Mouse (Mus musculus): ENCODE measurements around the gene Ube2v1. TPM values are rescaled to one million over a fixed set of nuclear protein-coding genes. Genes with fewer than 3 reads are reported as not detected.
A peak's percentile ranks its signal among the peaks of the same experiment; 100 is the strongest.

Ube2v1 gene
- total and polyA plus RNA-seq, 3 experiments: 164 to 343 TPM; not detected in 1

GRCm38 (mm10) chr2:167642164-167642563 is 10.3 kb upstream of the Ube2v1 start:
- Histone ChIP-seq H3K79me2 (ENCODE audit: control insufficient read depth, insufficient read depth, low read length, poor library complexity) (no peaks in the 10 kb centered on the region), H3K27me3 (ENCODE audit: control insufficient read depth in 1 of 2, insufficient read depth in 2 of 2, low read length in 2 of 2) (no peaks in the 10 kb centered on the region), H3K4me1 (ENCODE audit: control insufficient read depth in 1 of 2, insufficient read depth in 2 of 2, low read length in 2 of 2) (no peaks in the 10 kb centered on the region), H3K9me3 (replicated peaks; ENCODE audit: insufficient read depth, low read length) (no peaks in the 10 kb centered on the region), H3K4me3 (ENCODE audit: control insufficient read depth in 1 of 2, insufficient read depth in 1 of 2, low read depth in 2 of 2, low read length in 2 of 2) (no peak overlapping the region), H3K27ac (ENCODE audit: control insufficient read depth, low read depth, low read length) (no peak overlapping the region), H3K36me3 (ENCODE audit: control insufficient read depth in 1 of 2, insufficient read depth in 2 of 2, low read length in 2 of 2) (no peaks in the 10 kb centered on the region), H3K9ac (ENCODE audit: control insufficient read depth, low read depth, low read length, poor library complexity, severe bottlenecking) (no peak overlapping the region)
- TF ChIP-seq ZKSCAN1 (IDR thresholded peaks at IDR 0.05; ENCODE audit: low read depth, low read length) (no peak), MYC (IDR thresholded peaks at IDR 0.05; ENCODE audit: low read depth, low read length) (no peak), POLR2AphosphoS5 (IDR thresholded peaks at IDR 0.05; ENCODE audit: borderline replicate concordance, low read depth, low read length) (no peak), NELFE (IDR thresholded peaks at IDR 0.05; ENCODE audit: low read depth, low read length) (no peak), MXI1 (IDR thresholded peaks at IDR 0.05; ENCODE audit: low read depth, low read length) (no peak), ZMIZ1 (IDR thresholded peaks at IDR 0.05; ENCODE audit: low read depth, low read length) (no peak), MAX (IDR thresholded peaks at IDR 0.05; ENCODE audit: low read length) (no peak), USF1 (IDR thresholded peaks at IDR 0.05; ENCODE audit: low read depth, low read length) (no peak), ETS1 (IDR thresholded peaks at IDR 0.05; ENCODE audit: low read depth, low read length) (no peak), BHLHE40 (IDR thresholded peaks at IDR 0.05; ENCODE audit: borderline replicate concordance, low read depth, low read length) (no peak), MAZ (IDR thresholded peaks at IDR 0.05; ENCODE audit: low read depth, low read length) (no peak), TAL1 (IDR thresholded peaks at IDR 0.05; ENCODE audit: low read length) (no peak)
- no peak for DNase-seq (ENCODE audit: low read depth, low spot score)

DNA sequence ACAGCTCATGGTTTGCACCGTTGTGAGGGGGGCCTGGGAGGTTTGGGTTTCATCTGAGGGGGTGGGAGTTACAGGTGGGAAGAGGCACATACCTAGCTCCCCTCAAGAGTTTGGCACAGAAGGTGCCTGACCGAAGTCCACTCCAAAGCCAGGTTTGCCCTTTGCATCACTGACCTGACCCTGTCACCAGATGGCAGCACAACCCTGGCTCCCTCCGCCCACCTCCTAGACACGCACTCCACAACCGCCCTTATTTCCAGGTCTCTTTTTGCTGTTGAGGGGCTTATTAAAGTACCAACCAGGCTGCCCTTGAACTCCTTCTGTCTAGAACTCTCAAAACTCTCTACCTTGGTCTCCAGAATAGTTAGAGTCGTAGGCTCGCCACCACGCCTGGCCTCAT is 9.4 kb upstream of the Ube2v1 start:
- DNase-seq (ENCODE audit: low read depth, low spot score): no peak
- no peaks in the 10 kb centered on the region for H3K36me3 ChIP-seq (ENCODE audit: control insufficient read depth in 1 of 2, insufficient read depth in 2 of 2, low read length in 2 of 2)
- no peaks in the 10 kb centered on the region for H3K27me3 ChIP-seq (ENCODE audit: control insufficient read depth in 1 of 2, insufficient read depth in 2 of 2, low read length in 2 of 2)
- H3K4me1 ChIP-seq (ENCODE audit: control insufficient read depth in 1 of 2, insufficient read depth in 2 of 2, low read length in 2 of 2): no peaks in the 10 kb centered on the region
- H3K27ac ChIP-seq (ENCODE audit: control insufficient read depth, low read depth, low read length): no peak overlapping the region
- no peaks in the 10 kb centered on the region for H3K9me3 ChIP-seq (replicated peaks; ENCODE audit: insufficient read depth, low read length)
- no peaks in the 10 kb centered on the region for H3K79me2 ChIP-seq (ENCODE audit: control insufficient read depth, insufficient read depth, low read length, poor library complexity)
- TF ChIP-seq USF1 (IDR thresholded peaks at IDR 0.05; ENCODE audit: low read depth, low read length): no peak
- TF ChIP-seq ZC3H11A (IDR thresholded peaks at IDR 0.05; ENCODE audit: low read depth, low read length): peak; percentile 12; the same call in 1 of the 2 replicates
- peak; percentile 68 for TF ChIP-seq SMC3 (IDR thresholded peaks at IDR 0.05; ENCODE audit: low read depth, low read length)
- TF ChIP-seq CHD2 (IDR thresholded peaks at IDR 0.05; ENCODE audit: low read length): no peak
- peak; percentile 42 for TF ChIP-seq RAD21 (IDR thresholded peaks at IDR 0.05; ENCODE audit: low read depth, low read length)
- peak; percentile 34 to 77 (median 61); a peak in 5 of 6 replicates for TF ChIP-seq CTCF (IDR thresholded peaks at IDR 0.05 in 2 of 3, conservative IDR thresholded peaks at IDR 0.05 in 1 of 3; ENCODE audit: control insufficient read depth in 1 of 3, insufficient read depth in 1 of 3, low read depth in 2 of 3, low read length in 3 of 3, poor library complexity in 1 of 3, severe bottlenecking in 1 of 3)
- H3K4me3 ChIP-seq (ENCODE audit: control insufficient read depth in 1 of 2, insufficient read depth in 1 of 2, low read depth in 2 of 2, low read length in 2 of 2): no peak overlapping the region
- no peak overlapping the region for H3K9ac ChIP-seq (ENCODE audit: control insufficient read depth, low read depth, low read length, poor library complexity, severe bottlenecking)
